ENCODE assay signal across 17 mouse cellular contexts in the genomic region with DNA sequence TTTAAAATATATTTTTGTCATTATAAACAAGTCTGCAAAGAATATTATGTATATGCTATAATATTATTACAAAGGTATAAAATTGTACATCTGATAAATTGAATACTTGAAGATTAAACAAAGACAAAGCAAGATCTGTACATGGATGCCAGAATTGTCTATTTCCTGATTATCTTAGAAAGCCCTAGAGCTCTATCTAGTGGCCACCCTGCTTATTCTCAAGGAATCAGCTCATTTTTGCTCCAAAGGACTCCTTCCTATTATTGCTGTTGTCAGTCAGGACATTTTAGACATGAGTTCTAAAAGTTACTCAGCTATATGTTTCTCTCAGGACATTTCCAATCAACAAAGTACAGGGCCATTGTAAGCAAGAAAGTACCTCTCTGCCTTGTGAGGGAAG.
DNase-seq lines count a peak whose midpoint lies in the region; ATAC-seq lines count a peak whose summit lies in the region.
"Had no signal": no experiment of that assay in that cellular context is flagged by ENCODE, and none has a peak within 500 bp of the region (broad histone marks: within the 10 kb centered on the region; RNA-seq: fewer than 3 reads in every experiment).

No protein-coding gene starts in this region.

- no peaks in the 10 kb centered on the region for H3K4me1 ChIP-seq in embryonic facial prominence, embryonic 11.5 days (ENCODE audit: control insufficient read depth, insufficient read depth, low read length)
- H3K4me1 ChIP-seq in embryonic facial prominence, embryonic 10.5 days, result no peaks in the 10 kb centered on the region
- H3K4me1 ChIP-seq: embryonic facial prominence, embryonic 15.5 days; liver, embryonic 12.5 days; midbrain, embryonic 13.5 days had no signal

- H3K27ac ChIP-seq in embryonic facial prominence, embryonic 11.5 days (replicated peaks; ENCODE audit: low read depth, low read length), result no peak overlapping the region
- no peak overlapping the region for H3K27ac ChIP-seq in embryonic facial prominence, embryonic 10.5 days (replicated peaks)
- H3K27ac ChIP-seq: embryonic facial prominence, embryonic 15.5 days; liver, embryonic 12.5 days; midbrain, embryonic 13.5 days had no signal

- ATAC-seq in embryonic facial prominence, embryonic 11.5 days (replicated peaks; ENCODE audit: insufficient number of reproducible peaks, low FRiP score, low TSS enrichment, low read depth), result no peak
- ATAC-seq: forebrain, embryonic 16.5 days; liver, embryonic 12.5 days; midbrain, embryonic 13.5 days had no signal

- H3K9ac ChIP-seq in embryonic facial prominence, embryonic 11.5 days (replicated peaks; ENCODE audit: low read length), result no peak overlapping the region
- H3K9ac ChIP-seq: embryonic facial prominence, embryonic 15.5 days; liver, embryonic 12.5 days; midbrain, embryonic 13.5 days had no signal

- no peaks in the 10 kb centered on the region for H3K9me3 ChIP-seq in embryonic facial prominence, embryonic 11.5 days (replicated peaks; ENCODE audit: control insufficient read depth, low read length)
- no peaks in the 10 kb centered on the region for H3K9me3 ChIP-seq in embryonic facial prominence, embryonic 10.5 days
- H3K9me3 ChIP-seq: embryonic facial prominence, embryonic 15.5 days; liver, embryonic 12.5 days; midbrain, embryonic 13.5 days had no signal

- no peaks in the 10 kb centered on the region for H3K27me3 ChIP-seq in embryonic facial prominence, embryonic 11.5 days (ENCODE audit: control insufficient read depth, insufficient read depth, low read length)
- H3K27me3 ChIP-seq in embryonic facial prominence, embryonic 10.5 days (replicated peaks; ENCODE audit: low read depth, poor library complexity, severe bottlenecking), result no peaks in the 10 kb centered on the region
- H3K27me3 ChIP-seq: embryonic facial prominence, embryonic 15.5 days; liver, embryonic 12.5 days; midbrain, embryonic 13.5 days had no signal

- peak; percentile 9 for DNase-seq in embryonic facial prominence, embryonic 11.5 days (ENCODE audit: low spot score)
- no peak for DNase-seq in embryonic facial prominence, embryonic 10.5 days (ENCODE audit: low spot score)
- peak; percentile 8 for DNase-seq in layer of hippocampus, adult 9-10 months (ENCODE audit: low spot score)
- no peak for DNase-seq in layer of hippocampus, postnatal 10 days (ENCODE audit: low spot score in 2 of 2)
- DNase-seq in 416B (ENCODE audit: low read depth) (peak; percentile 24), adipocyte (ENCODE audit: low spot score) (peak; percentile 5)
- DNase-seq in c-Kit-positive CD71-positive TER-119-positive erythroid progenitor cells, embryonic 14.5 days (ENCODE audit: low spot score), result no peak
- no peak for DNase-seq in right cerebral cortex, adult 18-20 months
- DNase-seq: cerebellum, adult 9-11 months; heart, postnatal 36 days; lung, postnatal 36 days; spleen, adult 18-20 months had no signal

- H3K36me3 ChIP-seq in embryonic facial prominence, embryonic 11.5 days (replicated peaks; ENCODE audit: control insufficient read depth, insufficient read depth, low read depth, low read length), result no peaks in the 10 kb centered on the region
- no peaks in the 10 kb centered on the region for H3K36me3 ChIP-seq in embryonic facial prominence, embryonic 10.5 days (replicated peaks)
- H3K36me3 ChIP-seq: embryonic facial prominence, embryonic 15.5 days; liver, embryonic 12.5 days; midbrain, embryonic 13.5 days had no signal

- no peak overlapping the region for H3K4me3 ChIP-seq in embryonic facial prominence, embryonic 11.5 days (ENCODE audit: low read depth, low read length)
- no peak overlapping the region for H3K4me3 ChIP-seq in embryonic facial prominence, embryonic 10.5 days
- H3K4me3 ChIP-seq: embryonic facial prominence, embryonic 15.5 days; liver, embryonic 12.5 days; midbrain, embryonic 13.5 days had no signal

- H3K4me2 ChIP-seq in embryonic facial prominence, embryonic 11.5 days (ENCODE audit: low read depth, low read length), result no peak overlapping the region
- H3K4me2 ChIP-seq: embryonic facial prominence, embryonic 15.5 days; heart, embryonic 11.5 days; liver, embryonic 12.5 days; midbrain, embryonic 13.5 days had no signal

Comparison
In these comparisons a context has a peak if more than half of its experiments do, and no peak if none do; other contexts are left out.
1. DNase-seq: peak in embryonic facial prominence, embryonic 11.5 days (single experiment), layer of hippocampus, adult 9-10 months (single experiment), 416B (single experiment) and adipocyte (single experiment); none in embryonic facial prominence, embryonic 10.5 days (single experiment), layer of hippocampus, postnatal 10 days (0 of 2), c-Kit-positive CD71-positive TER-119-positive erythroid progenitor cells, embryonic 14.5 days (single experiment) and right cerebral cortex, adult 18-20 months (single experiment).